In genomic region chr11:102665637-102666435, GRCm38 (mm10) we compare ENCODE assay signal across 10 mouse cellular contexts. TPM values are rescaled to one million over a fixed set of nuclear protein-coding genes. Genes with fewer than 3 reads are reported as not detected.
DNase-seq lines count a peak whose midpoint lies in the region; ATAC-seq and TF ChIP-seq lines count a peak whose summit lies in the region.
"Had no signal": no experiment of that assay in that cellular context is flagged by ENCODE, and none has a peak within 500 bp of the region (broad histone marks: within the 10 kb centered on the region; RNA-seq: fewer than 3 reads in every experiment).

No protein-coding gene starts in this region.

- H3K4me1 ChIP-seq in hindbrain, embryonic 10.5 days (replicated peaks), result peaks cover 10% of the 10 kb centered on the region; the same call in 1 of the 2 replicates
- H3K4me1 ChIP-seq in hindbrain, postnatal 0 days (ENCODE audit: insufficient read depth, low read length), result no peaks in the 10 kb centered on the region
- no peaks in the 10 kb centered on the region for H3K4me1 ChIP-seq in ES-Bruce4 (ENCODE audit: control insufficient read depth, insufficient read depth, low read length)
- peaks cover 5% of the 10 kb centered on the region; the same call in 1 of the 2 replicates for H3K4me1 ChIP-seq in embryonic facial prominence, embryonic 10.5 days
- no peaks in the 10 kb centered on the region for H3K4me1 ChIP-seq in limb, embryonic 13.5 days

- no peak for ATAC-seq in hindbrain, postnatal 0 days
- no peak for ATAC-seq in limb, embryonic 13.5 days (ENCODE audit: low FRiP score, low read depth)

- TF ChIP-seq POLR2A in ES-Bruce4 (IDR thresholded peaks at IDR 0.05; ENCODE audit: insufficient read depth, low read length), result no peak

- no peak for TF ChIP-seq EP300 in ES-Bruce4 (IDR thresholded peaks at IDR 0.05; ENCODE audit: insufficient read depth, low read depth, low read length)

- peak overlapping the region; percentile 29 for H3K4me3 ChIP-seq in hindbrain, embryonic 10.5 days
- no peak overlapping the region for H3K4me3 ChIP-seq in hindbrain, postnatal 0 days (ENCODE audit: low read length)
- H3K4me3 ChIP-seq in ES-Bruce4 (ENCODE audit: low read depth, low read length), result peak overlapping the region; percentile 40
- peak overlapping the region; percentile 32 for H3K4me3 ChIP-seq in embryonic facial prominence, embryonic 10.5 days
- peak overlapping the region; percentile 28 for H3K4me3 ChIP-seq in limb, embryonic 13.5 days
- H3K4me3 ChIP-seq in layer of hippocampus, adult 2 months, result no peak overlapping the region

- H3K9ac ChIP-seq in hindbrain, postnatal 0 days (replicated peaks; ENCODE audit: low read length), result no peak overlapping the region
- peak overlapping the region; percentile 40 for H3K9ac ChIP-seq in ES-Bruce4 (ENCODE audit: low read depth, poor library complexity, severe bottlenecking)
- no peak overlapping the region for H3K9ac ChIP-seq in limb, embryonic 13.5 days

- no peak for TF ChIP-seq CTCF in hindbrain, postnatal 0 days (IDR thresholded peaks at IDR 0.05; ENCODE audit: low read depth)
- no peak for TF ChIP-seq CTCF in ES-Bruce4 (IDR thresholded peaks at IDR 0.05; ENCODE audit: low read depth, low read length)
- no peak for TF ChIP-seq CTCF in layer of hippocampus, adult 2 months (conservative IDR thresholded peaks at IDR 0.05)

- no peak for DNase-seq in hindbrain, embryonic 10.5 days (ENCODE audit: low spot score)
- DNase-seq in hindbrain, postnatal 0 days (ENCODE audit: low spot score), result no peak
- DNase-seq in embryonic facial prominence, embryonic 10.5 days (ENCODE audit: low spot score), result peak; percentile 22
- no peak for DNase-seq in ovary, postnatal 14 days (ENCODE audit: low spot score)
- DNase-seq in layer of hippocampus, adult 2 months (ENCODE audit: low spot score in 2 of 2), result no peak
- DNase-seq: gastrocnemius, postnatal 14 days had no signal

- H3K4me2 ChIP-seq in hindbrain, postnatal 0 days (ENCODE audit: low read depth, low read length), result no peak overlapping the region
- H3K4me2 ChIP-seq in limb, embryonic 13.5 days (replicated peaks), result peak overlapping the region; percentile 40

- peaks cover 16% of the 10 kb centered on the region for H3K9me3 ChIP-seq in hindbrain, embryonic 10.5 days
- H3K9me3 ChIP-seq in hindbrain, postnatal 0 days (ENCODE audit: low read length), result peaks cover 6% of the 10 kb centered on the region
- no peaks in the 10 kb centered on the region for H3K9me3 ChIP-seq in ES-Bruce4 (replicated peaks; ENCODE audit: control insufficient read depth, insufficient read depth, low read length, poor library complexity, severe bottlenecking)
- peaks cover 15% of the 10 kb centered on the region for H3K9me3 ChIP-seq in embryonic facial prominence, embryonic 10.5 days
- H3K9me3 ChIP-seq in limb, embryonic 13.5 days, result peaks cover 14% of the 10 kb centered on the region

- H3K27ac ChIP-seq in hindbrain, embryonic 10.5 days, result no peak overlapping the region
- H3K27ac ChIP-seq in hindbrain, postnatal 0 days, result no peak overlapping the region
- no peak overlapping the region for H3K27ac ChIP-seq in ES-Bruce4 (ENCODE audit: insufficient read depth, low read length)
- H3K27ac ChIP-seq in embryonic facial prominence, embryonic 10.5 days (replicated peaks), result no peak overlapping the region
- H3K27ac ChIP-seq in limb, embryonic 13.5 days, result no peak overlapping the region
- H3K27ac ChIP-seq in layer of hippocampus, adult 2 months, result no peak overlapping the region
- H3K27ac ChIP-seq: macrophage had no signal

- peaks cover 37% of the 10 kb centered on the region for H3K27me3 ChIP-seq in hindbrain, embryonic 10.5 days (ENCODE audit: insufficient read depth, poor library complexity, severe bottlenecking)
- peaks cover 11% of the 10 kb centered on the region; the same call in 1 of the 2 replicates for H3K27me3 ChIP-seq in hindbrain, postnatal 0 days (ENCODE audit: insufficient read depth, low read length)
- peaks cover 8% of the 10 kb centered on the region for H3K27me3 ChIP-seq in ES-Bruce4 (ENCODE audit: control insufficient read depth, insufficient read depth, low read length, poor library complexity, severe bottlenecking)
- peaks cover 38% of the 10 kb centered on the region for H3K27me3 ChIP-seq in embryonic facial prominence, embryonic 10.5 days (replicated peaks; ENCODE audit: low read depth, poor library complexity, severe bottlenecking)
- H3K27me3 ChIP-seq in limb, embryonic 13.5 days, result peaks cover 42% of the 10 kb centered on the region

- no peaks in the 10 kb centered on the region for H3K36me3 ChIP-seq in hindbrain, embryonic 10.5 days
- H3K36me3 ChIP-seq in hindbrain, postnatal 0 days (ENCODE audit: insufficient read depth, low read length), result no peaks in the 10 kb centered on the region
- H3K36me3 ChIP-seq in ES-Bruce4 (ENCODE audit: control insufficient read depth, insufficient read depth, low read length, poor library complexity, severe bottlenecking), result no peaks in the 10 kb centered on the region
- H3K36me3 ChIP-seq in embryonic facial prominence, embryonic 10.5 days (replicated peaks), result no peaks in the 10 kb centered on the region
- H3K36me3 ChIP-seq in limb, embryonic 13.5 days, result no peaks in the 10 kb centered on the region

- 44% methylated on average over 84 of the region's 84 CpGs for WGBS in hindbrain, embryonic 10.5 days
- 52% methylated on average over 74 of the region's 84 CpGs for WGBS in hindbrain, postnatal 0 days
- WGBS in embryonic facial prominence, embryonic 10.5 days, result 47% methylated on average over 84 of the region's 84 CpGs
- WGBS in limb, embryonic 13.5 days, result 46% methylated on average over 75 of the region's 84 CpGs

RNA-seq across cellular contexts. Expression of gene Meioc, which starts 2.3 kb away (rescaled TPM):
- 0.17 and 0.57 TPM in 2 replicates for polyA plus RNA-seq in hindbrain, embryonic 10.5 days (2016; fragmentation: Nextera tagmentation; extraction: Ambion mirVana)
- 0.65 TPM in 1 of 2 replicates, not detected in the other for total RNA-seq in hindbrain, postnatal 0 days (2014; rRNA removed)
- 0.24 and 0.32 TPM in 2 replicates for polyA plus RNA-seq in hindbrain, postnatal 0 days (2015; fragmentation: Nextera tagmentation; extraction: Ambion mirVana)
- polyA plus RNA-seq in ES-Bruce4 (2011; ENCODE audit: insufficient read depth, insufficient read length, low read depth, missing spikeins), result 8.8 and 9.4 TPM in 2 replicates
- 0.39 and 0.40 TPM in 2 replicates for polyA plus RNA-seq in embryonic facial prominence, embryonic 10.5 days (2016; fragmentation: Nextera tagmentation; extraction: Ambion mirVana)
- 0.97 and 1.1 TPM in 2 replicates for polyA plus RNA-seq in limb, embryonic 13.5 days (2015; fragmentation: Nextera tagmentation; extraction: Ambion mirVana)
- not detected for total RNA-seq in layer of hippocampus, adult 2 months (2021)
- total RNA-seq: gastrocnemius, postnatal 14 days; layer of hippocampus, postnatal 10 days had no signal
- polyA plus RNA-seq: macrophage had no signal

RNA-seq across cellular contexts. Expression of gene Ccdc43, which starts 31.7 kb away (rescaled TPM):
- 40.7 and 53.2 TPM in 2 replicates for polyA plus RNA-seq in hindbrain, embryonic 10.5 days (2016; fragmentation: Nextera tagmentation; extraction: Ambion mirVana)
- total RNA-seq in hindbrain, postnatal 0 days (2014; rRNA removed), result 16.6 and 22.5 TPM in 2 replicates
- 28.1 and 30.7 TPM in 2 replicates for polyA plus RNA-seq in hindbrain, postnatal 0 days (2015; fragmentation: Nextera tagmentation; extraction: Ambion mirVana)
- polyA plus RNA-seq in ES-Bruce4 (2011; ENCODE audit: insufficient read depth, insufficient read length, low read depth, missing spikeins), result 53.9 and 62.0 TPM in 2 replicates
- polyA plus RNA-seq in embryonic facial prominence, embryonic 10.5 days (2016; fragmentation: Nextera tagmentation; extraction: Ambion mirVana), result 58.1 and 59.8 TPM in 2 replicates
- 45.8 and 46.1 TPM in 2 replicates for polyA plus RNA-seq in limb, embryonic 13.5 days (2015; fragmentation: Nextera tagmentation; extraction: Ambion mirVana)
- total RNA-seq in layer of hippocampus, adult 2 months (2021), result 10 to 100 TPM; 33.5 to 44.7 TPM

Comparison
In these comparisons a context has a peak if more than half of its experiments do, and no peak if none do; other contexts are left out.
1. H3K4me3 ChIP-seq: peak in hindbrain, embryonic 10.5 days (single experiment), ES-Bruce4 (single experiment), embryonic facial prominence, embryonic 10.5 days (single experiment) and limb, embryonic 13.5 days (single experiment); none in hindbrain, postnatal 0 days (single experiment) and layer of hippocampus, adult 2 months (single experiment).